28 mouse cellular contexts compared by ENCODE assay signal in genomic region chr15:100406088-100406487, GRCm38 (mm10). TPM values are rescaled to one million over a fixed set of nuclear protein-coding genes. Genes with fewer than 3 reads are reported as not detected.
DNase-seq lines count a peak whose midpoint lies in the region; ATAC-seq and TF ChIP-seq lines count a peak whose summit lies in the region.
"Had no signal": no experiment of that assay in that cellular context is flagged by ENCODE, and none has a peak within 500 bp of the region (broad histone marks: within the 10 kb centered on the region; RNA-seq: fewer than 3 reads in every experiment).

No protein-coding gene starts in this region.

- H3K27ac ChIP-seq in heart, embryonic 13.5 days (replicated peaks): 0 out of 2 replicates have a peak overlapping the region, but pooled peaks have one; percentile 3
- no peak overlapping the region for H3K27ac ChIP-seq in heart, embryonic 12.5 days (ENCODE audit: poor library complexity, severe bottlenecking)
- no peak overlapping the region for H3K27ac ChIP-seq in liver, adult 2 months (replicated peaks; ENCODE audit: insufficient read depth, low read depth, low read length)
- H3K27ac ChIP-seq in liver, embryonic 11.5 days (ENCODE audit: low read depth, low read length): no peak overlapping the region; the same call in 1 of the 2 replicates
- peak overlapping the region; percentile 66 for H3K27ac ChIP-seq in intestine, postnatal 0 days (ENCODE audit: low read depth, low read length)
- H3K27ac ChIP-seq: embryonic facial prominence, embryonic 10.5 days; liver, embryonic 14.5 days; midbrain, embryonic 12.5 days; neural tube, embryonic 12.5 days had no signal

- H3K9ac ChIP-seq in heart, embryonic 13.5 days: no peak overlapping the region
- H3K9ac ChIP-seq in heart, embryonic 12.5 days: no peak overlapping the region
- H3K9ac ChIP-seq in liver, adult 2 months (ENCODE audit: low read depth, low read length): no peak overlapping the region
- H3K9ac ChIP-seq in liver, embryonic 11.5 days (ENCODE audit: low read depth, low read length): no peak overlapping the region
- 0 out of 2 replicates have a peak overlapping the region, but pooled peaks have one; percentile 26 for H3K9ac ChIP-seq in intestine, postnatal 0 days (ENCODE audit: low read depth, low read length)
- H3K9ac ChIP-seq: liver, embryonic 14.5 days; midbrain, embryonic 12.5 days; neural tube, embryonic 12.5 days had no signal

- 60% methylated on average over 5 of the region's 5 CpGs for WGBS in heart, embryonic 13.5 days
- whole genome bisulfite sequencing in heart, embryonic 12.5 days: 58% methylated on average over 5 of the region's 5 CpGs
- WGBS in liver, adult 2 months: 33% methylated on average over 5 of the region's 5 CpGs
- 50% methylated on average over 5 of the region's 5 CpGs for whole genome bisulfite sequencing in liver, embryonic 11.5 days
- 46% methylated on average over 5 of the region's 5 CpGs for WGBS in intestine, postnatal 0 days

- H3K79me2 ChIP-seq in liver, adult 2 months (ENCODE audit: control insufficient read depth, insufficient read depth, low read length): peaks cover 4% of the 10 kb centered on the region; the same call in 1 of the 2 replicates

- no peak overlapping the region for H3K4me2 ChIP-seq in heart, embryonic 13.5 days
- H3K4me2 ChIP-seq in heart, embryonic 12.5 days: no peak overlapping the region
- H3K4me2 ChIP-seq in liver, embryonic 11.5 days: no peak overlapping the region
- H3K4me2 ChIP-seq in intestine, postnatal 0 days (replicated peaks; ENCODE audit: low read depth): no peak overlapping the region
- H3K4me2 ChIP-seq: midbrain, embryonic 12.5 days; neural tube, embryonic 12.5 days had no signal

- no peaks in the 10 kb centered on the region for H3K27me3 ChIP-seq in heart, embryonic 13.5 days (replicated peaks)
- no peaks in the 10 kb centered on the region for H3K27me3 ChIP-seq in heart, embryonic 12.5 days (replicated peaks)
- H3K27me3 ChIP-seq in liver, adult 2 months (ENCODE audit: control insufficient read depth, insufficient read depth, low read length): no peaks in the 10 kb centered on the region
- no peaks in the 10 kb centered on the region for H3K27me3 ChIP-seq in liver, embryonic 11.5 days (replicated peaks; ENCODE audit: control insufficient read depth, insufficient read depth, low read length)
- H3K27me3 ChIP-seq in intestine, postnatal 0 days (replicated peaks; ENCODE audit: control insufficient read depth, insufficient read depth, low read length): no peaks in the 10 kb centered on the region
- H3K27me3 ChIP-seq: midbrain, embryonic 12.5 days; neural tube, embryonic 12.5 days had no signal

- H3K4me1 ChIP-seq in heart, embryonic 13.5 days: 0 out of 2 replicates have a peak, but pooled peaks cover 4% of the 10 kb centered on the region
- H3K4me1 ChIP-seq in heart, embryonic 12.5 days (replicated peaks): no peaks in the 10 kb centered on the region
- H3K4me1 ChIP-seq in liver, adult 2 months (ENCODE audit: control insufficient read depth, insufficient read depth, low read length): peaks cover 17% of the 10 kb centered on the region
- H3K4me1 ChIP-seq in liver, embryonic 11.5 days (replicated peaks; ENCODE audit: control insufficient read depth, insufficient read depth, low read length): peaks cover 18% of the 10 kb centered on the region
- peaks cover 8% of the 10 kb centered on the region; the same call in 1 of the 2 replicates for H3K4me1 ChIP-seq in intestine, postnatal 0 days (replicated peaks; ENCODE audit: control insufficient read depth, insufficient read depth, low read length)
- H3K4me1 ChIP-seq: embryonic facial prominence, embryonic 10.5 days; midbrain, embryonic 12.5 days; neural tube, embryonic 12.5 days had no signal

- no peaks in the 10 kb centered on the region for H3K9me3 ChIP-seq in heart, embryonic 13.5 days
- no peaks in the 10 kb centered on the region for H3K9me3 ChIP-seq in heart, embryonic 12.5 days (replicated peaks)
- no peaks in the 10 kb centered on the region for H3K9me3 ChIP-seq in liver, embryonic 11.5 days (ENCODE audit: control insufficient read depth, low read length)
- no peaks in the 10 kb centered on the region for H3K9me3 ChIP-seq in intestine, postnatal 0 days (ENCODE audit: control insufficient read depth)
- H3K9me3 ChIP-seq: embryonic facial prominence, embryonic 10.5 days; midbrain, embryonic 12.5 days; neural tube, embryonic 12.5 days had no signal

- TF ChIP-seq POLR2A in liver, adult 2 months (IDR thresholded peaks at IDR 0.05; ENCODE audit: extremely low read depth, insufficient read depth, low read length): no peak

- ATAC-seq in heart, embryonic 13.5 days (ENCODE audit: extremely low read depth, insufficient number of reproducible peaks, low FRiP score, low TSS enrichment): no peak
- no peak for ATAC-seq in heart, embryonic 12.5 days (ENCODE audit: insufficient number of reproducible peaks, low FRiP score)
- ATAC-seq in liver, embryonic 11.5 days (replicated peaks; ENCODE audit: low FRiP score): no peak
- ATAC-seq in intestine, postnatal 0 days: 0 out of 2 replicates have a peak, but pooled peaks have one; percentile 5
- ATAC-seq: activated CD4-positive, CD25-positive, alpha-beta regulatory T cell, adult 4 months; inflammation-experienced regulatory T-cells, adult 6 months had no signal

- TF ChIP-seq CTCF in liver, adult 2 months (IDR thresholded peaks at IDR 0.05; ENCODE audit: low read depth, low read length): no peak
- TF ChIP-seq CTCF in intestine, postnatal 0 days (IDR thresholded peaks at IDR 0.05; ENCODE audit: low read depth): no peak

- peaks cover 89% of the 10 kb centered on the region for H3K36me3 ChIP-seq in heart, embryonic 13.5 days
- peaks cover 75% of the 10 kb centered on the region for H3K36me3 ChIP-seq in heart, embryonic 12.5 days
- peaks cover 5% of the 10 kb centered on the region for H3K36me3 ChIP-seq in liver, adult 2 months (ENCODE audit: control insufficient read depth, insufficient read depth, low read length)
- peaks cover 49% of the 10 kb centered on the region for H3K36me3 ChIP-seq in liver, embryonic 11.5 days (ENCODE audit: control insufficient read depth, insufficient read depth, low read length)
- peaks cover 75% of the 10 kb centered on the region for H3K36me3 ChIP-seq in intestine, postnatal 0 days (ENCODE audit: control insufficient read depth, insufficient read depth)

- no peak overlapping the region for H3K4me3 ChIP-seq in heart, embryonic 13.5 days
- H3K4me3 ChIP-seq in heart, embryonic 12.5 days: no peak overlapping the region
- no peak overlapping the region for H3K4me3 ChIP-seq in liver, adult 2 months (ENCODE audit: insufficient read depth, low read depth, low read length)
- H3K4me3 ChIP-seq in liver, embryonic 11.5 days (ENCODE audit: low read depth, low read length): no peak overlapping the region
- H3K4me3 ChIP-seq in intestine, postnatal 0 days (ENCODE audit: low read depth, low read length): no peak overlapping the region
- H3K4me3 ChIP-seq: embryonic facial prominence, embryonic 10.5 days; layer of hippocampus, adult 2 months; midbrain, embryonic 12.5 days; neural tube, embryonic 12.5 days had no signal

- peak; percentile 45 for DNase-seq in liver, adult 2 months (ENCODE audit: extremely low read depth, low read depth, low spot score)
- no peak for DNase-seq in liver, embryonic 11.5 days (ENCODE audit: low spot score)
- DNase-seq in R1 (ENCODE audit: low read depth, low spot score): peak; percentile 88
- no peak for DNase-seq in adrenal gland, postnatal 25 days
- no peak for DNase-seq in layer of hippocampus, postnatal 36 days
- DNase-seq: adrenal gland, postnatal 36 days; cerebellum, adult 2 months; heart, postnatal 10 days; left cerebral cortex, postnatal 4 days; right cerebral cortex, adult 18-20 months had no signal

RNA-seq across cellular contexts. Expression of gene Gm5475, which starts 15.9 kb away (rescaled TPM):
- polyA plus RNA-seq in heart, embryonic 13.5 days (2015; fragmentation: Nextera tagmentation; extraction: Ambion mirVana): 0.05 TPM in 1 of 2 replicates, not detected in the other
- polyA plus RNA-seq in heart, embryonic 12.5 days (2016; fragmentation: Nextera tagmentation; extraction: Ambion mirVana): 0.12 TPM in 1 of 2 replicates, not detected in the other
- not detected in 2 replicates for total RNA-seq in liver, adult 2 months (2014; rRNA removed)
- polyA plus RNA-seq in liver, adult 2 months (2012; rRNA removed): not detected in 2 replicates
- polyA plus RNA-seq in liver, embryonic 11.5 days (2014; fragmentation: Nextera tagmentation; extraction: Ambion mirVana): 0.10 TPM in 1 of 2 replicates, not detected in the other
- polyA plus RNA-seq in intestine, postnatal 0 days (2015; fragmentation: Nextera tagmentation; extraction: Ambion mirVana): 0.77 and 1.0 TPM in 2 replicates
- not detected in 2 replicates for total RNA-seq in adrenal gland, postnatal 25 days (2021)
- total RNA-seq in layer of hippocampus, postnatal 36 days (2021): not detected
- total RNA-seq: adrenal gland, postnatal 36 days; common myeloid progenitor, adult 5-6 weeks; gastrocnemius, postnatal 4 days; heart, postnatal 10 days; layer of hippocampus, adult 2 months; left cerebral cortex, postnatal 4 days; megakaryocyte progenitor cell, adult 5-6 weeks had no signal
- polyA plus RNA-seq: cerebellum, adult 2 months; embryonic facial prominence, embryonic 10.5 days; forebrain, embryonic 11.5 days; hindbrain, embryonic 11.5 days had no signal

RNA-seq across cellular contexts. Expression of gene Slc11a2, which starts 18.8 kb away (rescaled TPM):
- polyA plus RNA-seq in heart, embryonic 13.5 days (2015; fragmentation: Nextera tagmentation; extraction: Ambion mirVana): 12.8 and 13.2 TPM in 2 replicates
- polyA plus RNA-seq in heart, embryonic 12.5 days (2016; fragmentation: Nextera tagmentation; extraction: Ambion mirVana): 15.5 and 20.8 TPM in 2 replicates
- total RNA-seq in liver, adult 2 months (2014; rRNA removed): 14.5 and 22.3 TPM in 2 replicates
- polyA plus RNA-seq in liver, adult 2 months (2012; rRNA removed): 23.2 and 25.2 TPM in 2 replicates
- 51.2 and 55.4 TPM in 2 replicates for polyA plus RNA-seq in liver, embryonic 11.5 days (2014; fragmentation: Nextera tagmentation; extraction: Ambion mirVana)
- polyA plus RNA-seq in intestine, postnatal 0 days (2015; fragmentation: Nextera tagmentation; extraction: Ambion mirVana): 44.7 and 49.0 TPM in 2 replicates
- total RNA-seq in adrenal gland, postnatal 25 days (2021): 105 and 111 TPM in 2 replicates
- total RNA-seq in layer of hippocampus, postnatal 36 days (2021): 10 to 100 TPM; 54.0 to 61.5 TPM

RNA-seq across cellular contexts. Expression of gene Higd1c, which starts 41.7 kb away (rescaled TPM):
- not detected in 2 replicates for polyA plus RNA-seq in heart, embryonic 13.5 days (2015; fragmentation: Nextera tagmentation; extraction: Ambion mirVana)
- not detected in 2 replicates for polyA plus RNA-seq in heart, embryonic 12.5 days (2016; fragmentation: Nextera tagmentation; extraction: Ambion mirVana)
- total RNA-seq in liver, adult 2 months (2014; rRNA removed): not detected in 2 replicates
- not detected in 2 replicates for polyA plus RNA-seq in liver, adult 2 months (2012; rRNA removed)
- not detected in 2 replicates for polyA plus RNA-seq in liver, embryonic 11.5 days (2014; fragmentation: Nextera tagmentation; extraction: Ambion mirVana)
- not detected in 2 replicates for polyA plus RNA-seq in intestine, postnatal 0 days (2015; fragmentation: Nextera tagmentation; extraction: Ambion mirVana)
- 1.2 TPM in 1 of 2 replicates, not detected in the other for total RNA-seq in adrenal gland, postnatal 25 days (2021)
- total RNA-seq in layer of hippocampus, postnatal 36 days (2021): not detected
- total RNA-seq: adrenal gland, postnatal 36 days; common myeloid progenitor, adult 5-6 weeks; gastrocnemius, adult 18-20 months; gastrocnemius, postnatal 4 days; heart, postnatal 10 days; layer of hippocampus, adult 2 months; left cerebral cortex, postnatal 4 days; megakaryocyte progenitor cell, adult 5-6 weeks had no signal
- polyA plus RNA-seq: activated CD4-positive, CD25-positive, alpha-beta regulatory T cell, adult 4 months; cerebellum, adult 2 months; embryonic facial prominence, embryonic 10.5 days; forebrain, embryonic 11.5 days; hindbrain, embryonic 11.5 days; inflammation-experienced regulatory T-cells, adult 6 months; liver, embryonic 14.5 days; lung, embryonic 16.5 days; midbrain, embryonic 12.5 days; small intestine, adult 2 months had no signal

RNA-seq across cellular contexts. Expression of gene Mettl7a2, which starts 53.1 kb away (rescaled TPM):
- not detected in 2 replicates for polyA plus RNA-seq in heart, embryonic 13.5 days (2015; fragmentation: Nextera tagmentation; extraction: Ambion mirVana)
- not detected in 2 replicates for polyA plus RNA-seq in heart, embryonic 12.5 days (2016; fragmentation: Nextera tagmentation; extraction: Ambion mirVana)
- total RNA-seq in liver, adult 2 months (2014; rRNA removed): 0.13 TPM in 1 of 2 replicates, not detected in the other
- polyA plus RNA-seq in liver, adult 2 months (2012; rRNA removed): 0.05 and 0.18 TPM in 2 replicates
- not detected in 2 replicates for polyA plus RNA-seq in liver, embryonic 11.5 days (2014; fragmentation: Nextera tagmentation; extraction: Ambion mirVana)
- polyA plus RNA-seq in intestine, postnatal 0 days (2015; fragmentation: Nextera tagmentation; extraction: Ambion mirVana): not detected in 2 replicates
- 1.0 and 2.4 TPM in 2 replicates for total RNA-seq in adrenal gland, postnatal 25 days (2021)
- total RNA-seq in layer of hippocampus, postnatal 36 days (2021): 1 to 10 TPM in 1 of 2 experiments, under 1 TPM in 1; 0.76 to 1.0 TPM
- total RNA-seq: common myeloid progenitor, adult 5-6 weeks; megakaryocyte progenitor cell, adult 5-6 weeks had no signal
- polyA plus RNA-seq: activated CD4-positive, CD25-positive, alpha-beta regulatory T cell, adult 4 months; cerebellum, adult 2 months; embryonic facial prominence, embryonic 10.5 days; forebrain, embryonic 11.5 days; hindbrain, embryonic 11.5 days; inflammation-experienced regulatory T-cells, adult 6 months; lung, embryonic 16.5 days; midbrain, embryonic 12.5 days; small intestine, adult 2 months had no signal

RNA-seq across cellular contexts. Expression of gene Methig1, which starts 53.1 kb away (rescaled TPM):
- not detected in 2 replicates for polyA plus RNA-seq in heart, embryonic 13.5 days (2015; fragmentation: Nextera tagmentation; extraction: Ambion mirVana)
- not detected in 2 replicates for polyA plus RNA-seq in heart, embryonic 12.5 days (2016; fragmentation: Nextera tagmentation; extraction: Ambion mirVana)
- not detected in 2 replicates for total RNA-seq in liver, adult 2 months (2014; rRNA removed)
- polyA plus RNA-seq in liver, adult 2 months (2012; rRNA removed): 0.15 TPM in 1 of 2 replicates, not detected in the other
- not detected in 2 replicates for polyA plus RNA-seq in liver, embryonic 11.5 days (2014; fragmentation: Nextera tagmentation; extraction: Ambion mirVana)
- 0.13 TPM in 1 of 2 replicates, not detected in the other for polyA plus RNA-seq in intestine, postnatal 0 days (2015; fragmentation: Nextera tagmentation; extraction: Ambion mirVana)
- 0.64 TPM in 1 of 2 replicates, not detected in the other for total RNA-seq in adrenal gland, postnatal 25 days (2021)
- total RNA-seq in layer of hippocampus, postnatal 36 days (2021): not detected
- total RNA-seq: common myeloid progenitor, adult 5-6 weeks; gastrocnemius, adult 18-20 months; gastrocnemius, postnatal 4 days; heart, postnatal 10 days; layer of hippocampus, adult 2 months; left cerebral cortex, postnatal 4 days; megakaryocyte progenitor cell, adult 5-6 weeks had no signal
- polyA plus RNA-seq: activated CD4-positive, CD25-positive, alpha-beta regulatory T cell, adult 4 months; cerebellum, adult 2 months; embryonic facial prominence, embryonic 10.5 days; forebrain, embryonic 11.5 days; midbrain, embryonic 12.5 days; small intestine, adult 2 months had no signal

Comparison
In these comparisons a context has a peak if more than half of its experiments do, and no peak if none do; other contexts are left out.
1. H3K27ac ChIP-seq: peak in heart, embryonic 13.5 days (single experiment) and intestine, postnatal 0 days (single experiment); none in heart, embryonic 12.5 days (single experiment), liver, adult 2 months (single experiment) and liver, embryonic 11.5 days (single experiment).
2. DNase-seq: peak in liver, adult 2 months (single experiment) and R1 (single experiment); none in liver, embryonic 11.5 days (single experiment), adrenal gland, postnatal 25 days (single experiment) and layer of hippocampus, postnatal 36 days (0 of 2).